Mouse (Mus musculus): ENCODE results near the gene Erich6. TPM values are rescaled to one million over a fixed set of nuclear protein-coding genes. Genes with fewer than 3 reads are reported as not detected.
A peak's percentile ranks its signal among the peaks of the same experiment; 100 is the strongest.
"Not testable (repeated sequence)": the region's sequence is repeated elsewhere in the genome, so short reads cannot be mapped to it uniquely, and the experiment has no call there.

Gene Erich6
- polyA plus RNA-seq, 1 experiment from 2014 or later: not detected

DNA sequence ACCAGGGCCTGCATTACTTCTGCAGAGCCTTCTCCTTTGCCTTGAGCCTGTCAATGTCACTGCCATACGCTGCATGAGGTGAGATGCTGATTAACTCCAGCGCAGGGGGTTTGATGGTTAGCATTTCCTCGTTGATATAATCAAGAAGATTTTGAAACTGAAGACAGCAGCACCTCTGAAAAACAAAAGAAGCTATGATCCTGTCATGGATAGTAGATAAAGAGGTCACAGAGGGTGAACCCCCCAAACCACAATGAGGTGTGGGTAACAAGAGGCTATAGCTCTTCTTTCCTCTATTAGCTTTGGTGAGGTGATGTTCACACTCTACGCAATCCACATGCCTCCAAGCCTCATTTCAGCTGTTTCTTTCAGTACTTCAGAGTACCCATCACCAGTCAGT is 12.0 kb downstream of the Erich6 start:
- Histone ChIP-seq H3K27me3 (replicated peaks) (no peaks in the 10 kb centered on the region), H3K36me3 (no peaks in the 10 kb centered on the region), H3K9me3 (replicated peaks) (no peaks in the 10 kb centered on the region), H3K4me1 (no peaks in the 10 kb centered on the region), H3K4me2 (no peak overlapping the region), H3K4me3 (replicated peaks) (no peak overlapping the region), H3K9ac (replicated peaks) (no peak overlapping the region), H3K27ac (replicated peaks) (no peak overlapping the region)
- no peak for ATAC-seq (ENCODE audit: low FRiP score)
- 92% methylated on average over 4 of the region's 4 CpGs for WGBS

DNA sequence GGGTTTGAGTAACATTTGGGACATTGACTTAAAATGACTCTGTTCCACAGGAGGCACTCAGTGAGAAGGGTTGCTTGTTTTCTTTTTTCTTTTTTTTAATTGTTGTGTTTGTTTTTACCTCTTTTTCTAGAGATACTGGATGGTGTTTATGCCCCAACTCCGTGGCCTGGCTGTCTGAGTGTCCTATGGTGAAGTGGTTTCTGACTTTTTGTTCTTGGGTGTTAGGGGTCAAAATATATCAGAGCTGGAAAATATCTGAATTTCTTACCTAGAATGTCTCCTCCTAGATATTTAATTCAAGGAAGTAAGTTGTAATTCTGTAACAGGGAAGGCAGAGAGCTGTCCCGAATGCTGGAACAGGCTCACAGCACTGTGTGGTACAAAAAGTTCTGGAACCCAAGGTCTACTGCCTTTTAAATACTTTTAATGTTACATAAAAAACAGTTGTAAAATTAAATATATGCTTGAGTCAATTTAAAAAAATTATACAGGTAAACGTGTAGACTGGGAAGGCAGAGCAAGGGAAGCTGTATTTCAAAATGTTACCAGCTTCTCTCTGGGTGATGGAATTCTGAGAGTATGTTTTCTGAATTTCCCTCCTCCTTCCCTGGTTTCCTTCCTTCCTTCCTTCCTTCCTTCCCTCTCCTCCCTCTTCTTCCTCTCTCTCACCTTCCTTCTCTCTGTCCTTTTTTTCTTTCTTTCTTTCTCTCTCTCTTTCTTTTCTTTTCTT is 14.2 kb downstream of the Erich6 start:
- Histone ChIP-seq H3K27ac (replicated peaks) (no peak overlapping the region), H3K36me3 (no peaks in the 10 kb centered on the region), H3K4me1 (no peaks in the 10 kb centered on the region), H3K4me3 (replicated peaks) (no peak overlapping the region), H3K9me3 (replicated peaks) (no peaks in the 10 kb centered on the region), H3K9ac (replicated peaks) (no peak overlapping the region), H3K27me3 (replicated peaks) (no peaks in the 10 kb centered on the region), H3K4me2 (no peak overlapping the region)
- no peak for ATAC-seq (ENCODE audit: low FRiP score)
- 72% methylated on average over 3 of the region's 3 CpGs for WGBS

DNA sequence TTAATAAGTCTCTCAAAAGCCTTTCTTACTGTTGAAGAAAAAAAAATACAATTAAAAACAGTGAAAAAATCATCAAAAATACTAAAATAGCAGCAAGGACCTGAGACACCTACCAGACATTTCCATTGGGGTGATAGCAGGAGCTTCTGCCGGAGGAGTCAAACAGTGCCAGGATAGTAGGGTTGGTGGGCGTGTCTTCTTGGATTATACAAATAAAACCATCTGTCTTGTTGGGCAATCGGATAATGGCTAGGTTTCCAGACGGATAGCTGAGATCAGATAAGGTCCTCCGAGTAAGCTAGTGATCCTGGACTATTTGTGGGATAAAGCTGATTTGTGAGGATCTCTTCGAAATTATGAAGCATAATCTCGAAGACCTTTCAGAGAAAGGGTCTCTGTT is 15.9 kb downstream of the Erich6 start:
- no peaks in the 10 kb centered on the region for H3K36me3 ChIP-seq
- no peaks in the 10 kb centered on the region for H3K9me3 ChIP-seq (replicated peaks)
- WGBS: 86% methylated on average over 7 of the region's 7 CpGs
- H3K9ac ChIP-seq (replicated peaks): no peak overlapping the region
- H3K4me3 ChIP-seq (replicated peaks): no peak overlapping the region
- H3K4me2 ChIP-seq: no peak overlapping the region
- H3K4me1 ChIP-seq: no peaks in the 10 kb centered on the region
- H3K27me3 ChIP-seq (replicated peaks): no peaks in the 10 kb centered on the region
- no peak for ATAC-seq (ENCODE audit: low FRiP score)
- no peak overlapping the region for H3K27ac ChIP-seq (replicated peaks)

DNA sequence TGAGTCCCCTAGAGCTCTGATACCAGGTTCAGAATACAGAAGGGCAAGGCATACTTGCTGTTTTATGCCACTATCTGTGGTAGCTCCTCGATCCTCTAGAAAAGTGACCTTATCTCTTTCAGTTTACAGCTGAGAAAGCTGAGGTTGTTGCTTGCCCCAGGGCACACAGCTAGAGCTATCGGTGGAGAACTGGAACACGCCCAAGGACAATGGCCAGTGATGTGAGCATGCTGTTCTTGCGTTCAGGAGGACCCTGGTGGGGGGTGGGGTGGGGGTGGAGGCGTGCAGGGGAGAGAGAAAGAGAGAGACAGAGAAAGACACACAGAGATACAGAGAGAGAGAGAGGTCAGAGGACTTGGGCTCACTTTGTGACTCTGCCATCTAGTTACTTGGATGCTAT is 27.0 kb downstream of the Erich6 start:
- H3K4me3 ChIP-seq (replicated peaks): no peak overlapping the region
- peaks cover 3% of the 10 kb centered on the region; the same call in 1 of the 2 replicates for H3K9me3 ChIP-seq (replicated peaks)
- no peaks in the 10 kb centered on the region for H3K27me3 ChIP-seq (replicated peaks)
- ATAC-seq (ENCODE audit: low FRiP score): no peak
- H3K27ac ChIP-seq (replicated peaks): no peak overlapping the region
- no peaks in the 10 kb centered on the region for H3K36me3 ChIP-seq
- WGBS: 78% methylated on average over 5 of the region's 5 CpGs
- H3K9ac ChIP-seq (replicated peaks): no peak overlapping the region
- no peaks in the 10 kb centered on the region for H3K4me1 ChIP-seq
- H3K4me2 ChIP-seq: no peak overlapping the region

DNA sequence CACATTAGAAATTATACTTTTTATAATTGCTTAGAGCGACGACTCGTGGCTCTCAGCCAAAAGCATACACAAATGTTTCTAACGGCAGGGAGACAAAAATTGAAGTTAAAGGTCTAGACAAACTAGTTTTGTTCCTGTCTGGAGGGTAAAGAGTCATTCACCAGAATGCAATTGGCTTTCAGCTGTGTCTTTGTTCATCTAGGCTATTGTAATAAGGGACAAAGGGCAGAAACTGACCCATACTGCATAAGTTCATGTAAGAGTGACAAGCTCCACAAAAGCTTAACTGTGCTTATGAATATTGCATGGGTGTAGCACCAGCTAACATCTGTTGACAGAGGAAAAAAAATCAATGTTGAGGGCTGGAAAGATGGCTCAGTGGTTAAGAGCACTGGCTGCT is 28.5 kb downstream of the Erich6 start:
- Histone ChIP-seq H3K27ac (replicated peaks) (no peak overlapping the region), H3K4me3 (replicated peaks) (no peak overlapping the region), H3K9me3 (replicated peaks) (peaks cover 3% of the 10 kb centered on the region; the same call in 1 of the 2 replicates), H3K27me3 (replicated peaks) (no peaks in the 10 kb centered on the region), H3K4me1 (no peaks in the 10 kb centered on the region), H3K36me3 (no peaks in the 10 kb centered on the region), H3K9ac (replicated peaks) (no peak overlapping the region), H3K4me2 (no peak overlapping the region)
- ATAC-seq (ENCODE audit: low FRiP score): no peak
- 31% methylated on average over 4 of the region's 4 CpGs for WGBS

DNA sequence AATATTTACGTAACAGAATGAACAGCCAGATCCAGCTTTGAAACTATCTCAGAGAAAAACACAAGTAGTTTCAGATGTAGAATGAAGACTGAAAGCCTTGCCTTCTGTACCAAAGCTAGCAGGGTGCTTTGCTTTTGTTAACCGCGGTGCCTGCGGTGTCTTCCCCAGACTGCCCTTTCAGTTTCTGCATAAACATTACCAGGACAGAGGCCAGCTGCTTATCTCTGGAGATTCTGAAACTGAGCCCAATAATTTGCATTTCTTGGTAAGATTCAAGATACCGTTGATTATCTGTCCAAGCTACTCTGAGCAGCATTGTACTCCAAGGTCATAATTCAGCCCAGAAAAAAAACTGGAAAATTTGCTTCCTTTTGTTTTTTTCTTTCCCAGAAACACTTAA is 43.4 kb downstream of the Erich6 start:
- Histone ChIP-seq H3K4me2 (no peak overlapping the region), H3K27me3 (replicated peaks) (no peaks in the 10 kb centered on the region), H3K36me3 (peaks cover 22% of the 10 kb centered on the region), H3K9ac (replicated peaks) (no peak overlapping the region), H3K9me3 (replicated peaks) (no peaks in the 10 kb centered on the region), H3K4me1 (no peaks in the 10 kb centered on the region), H3K4me3 (replicated peaks) (no peak overlapping the region), H3K27ac (replicated peaks) (no peak overlapping the region)
- 26% methylated on average over 5 of the region's 5 CpGs for WGBS
- ATAC-seq (ENCODE audit: low FRiP score): no peak

DNA sequence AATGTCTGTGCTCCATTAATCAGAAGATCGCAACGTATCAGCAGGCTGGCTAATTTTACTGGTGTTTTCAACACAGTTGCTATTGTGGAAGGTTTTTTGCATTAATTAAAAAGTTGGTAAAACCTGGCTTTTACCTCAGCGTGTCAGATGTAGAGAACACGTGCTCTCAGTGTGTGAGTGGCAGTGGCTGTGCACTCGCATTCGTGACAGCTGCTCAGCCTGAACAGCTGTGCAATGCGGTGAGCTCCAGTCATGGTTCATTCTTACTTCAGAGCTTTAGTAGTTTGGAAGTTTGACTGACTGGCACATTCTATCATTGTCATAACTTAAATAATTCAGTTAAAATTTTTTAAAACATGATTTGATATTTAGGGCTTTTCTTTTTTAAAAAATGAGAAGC is 44.3 kb downstream of the Erich6 start:
- H3K9ac ChIP-seq (replicated peaks); H3K27me3 ChIP-seq (replicated peaks); H3K4me1 ChIP-seq; H3K4me3 ChIP-seq (replicated peaks); H3K27ac ChIP-seq (replicated peaks); H3K4me2 ChIP-seq; H3K9me3 ChIP-seq (replicated peaks); ATAC-seq (ENCODE audit: low FRiP score): not testable (repeated sequence)
- peaks cover 25% of the 10 kb centered on the region for H3K36me3 ChIP-seq
- WGBS: 67% methylated on average over 7 of the region's 7 CpGs

DNA sequence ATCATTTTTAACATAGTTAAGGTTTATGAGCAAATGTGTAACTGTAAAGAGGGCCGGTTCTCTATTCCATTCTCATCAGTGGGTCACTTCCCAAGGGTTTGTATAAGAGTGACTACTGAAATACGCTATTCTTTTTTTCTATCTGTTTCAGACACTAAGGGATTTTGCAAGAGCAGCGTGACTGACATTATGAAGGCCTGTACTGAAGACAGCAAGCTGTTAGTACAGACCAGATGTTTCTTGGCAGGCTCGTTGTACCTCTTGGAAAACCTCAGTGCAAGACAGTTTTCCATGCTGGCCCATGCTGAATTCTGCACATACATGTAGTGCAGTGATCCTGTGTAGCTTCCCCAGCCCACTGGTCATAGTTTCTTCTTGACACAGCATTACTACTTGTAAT is 46.5 kb downstream of the Erich6 start:
- H3K4me1 ChIP-seq; H3K9ac ChIP-seq (replicated peaks); H3K4me3 ChIP-seq (replicated peaks); H3K27ac ChIP-seq (replicated peaks); H3K9me3 ChIP-seq (replicated peaks); H3K4me2 ChIP-seq; H3K27me3 ChIP-seq (replicated peaks); ATAC-seq (ENCODE audit: low FRiP score): not testable (repeated sequence)
- WGBS: 86% methylated on average over 4 of the region's 4 CpGs
- H3K36me3 ChIP-seq: peaks cover 40% of the 10 kb centered on the region

DNA sequence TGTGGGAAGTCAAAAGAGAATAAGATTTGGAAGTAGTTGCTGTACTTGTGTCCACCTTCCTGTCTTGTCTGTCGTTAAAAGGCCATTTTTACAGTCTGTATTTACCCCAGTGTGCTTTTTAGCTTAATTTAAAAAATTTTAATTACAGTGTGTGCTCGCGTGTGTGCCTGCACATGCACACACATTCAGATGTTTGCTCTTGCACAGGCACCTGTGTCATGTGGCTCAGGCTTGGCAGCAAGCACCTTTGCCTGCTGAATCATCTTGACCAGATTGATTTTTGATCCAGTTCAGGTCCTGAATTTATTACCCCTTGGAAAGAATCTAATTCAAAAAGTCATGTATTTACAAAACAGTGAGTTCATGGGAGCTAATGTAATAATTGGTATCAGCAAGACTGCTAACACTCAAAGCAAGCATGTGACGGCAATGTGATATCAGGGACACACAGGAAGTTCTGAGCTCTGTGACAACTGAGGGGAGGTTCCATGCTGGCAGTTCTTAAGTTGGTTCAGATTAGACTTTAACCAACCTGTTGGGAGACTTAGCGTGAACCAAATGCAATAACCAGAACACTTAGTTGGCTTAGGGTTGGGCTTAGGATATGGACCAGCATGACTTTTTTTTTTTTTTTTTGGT is 54.1 kb downstream of the Erich6 start:
- Histone ChIP-seq H3K27ac (replicated peaks) (no peak overlapping the region), H3K27me3 (replicated peaks) (no peaks in the 10 kb centered on the region), H3K4me1 (peaks cover 29% of the 10 kb centered on the region), H3K9me3 (replicated peaks) (no peaks in the 10 kb centered on the region), H3K9ac (replicated peaks) (no peak overlapping the region), H3K4me3 (replicated peaks) (no peak overlapping the region), H3K4me2 (no peak overlapping the region), H3K36me3 (peaks cover 19% of the 10 kb centered on the region)
- ATAC-seq (ENCODE audit: low FRiP score): no peak
- 76% methylated on average over 5 of the region's 5 CpGs for WGBS

DNA sequence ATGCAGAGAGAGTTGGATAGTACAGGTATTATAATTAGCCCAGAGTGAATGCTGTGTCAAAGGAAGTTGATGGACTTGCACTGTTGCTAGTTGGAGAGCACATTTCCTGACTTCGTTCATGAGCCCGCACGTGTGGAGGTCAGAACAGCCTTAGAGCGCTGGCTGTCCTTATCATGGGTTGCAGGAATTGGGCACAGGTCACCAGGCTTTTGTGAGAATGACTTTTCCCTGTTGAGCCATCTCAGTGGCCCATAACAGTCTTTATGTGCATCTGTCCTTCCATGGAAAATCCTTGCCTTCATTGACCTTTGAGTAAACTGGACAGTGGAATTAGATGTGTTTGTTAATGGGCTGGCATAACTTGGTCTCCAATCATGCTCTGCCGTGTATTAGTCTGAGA is 54.7 kb downstream of the Erich6 start:
- peaks cover 14% of the 10 kb centered on the region for H3K36me3 ChIP-seq
- H3K27me3 ChIP-seq (replicated peaks): no peaks in the 10 kb centered on the region
- H3K9ac ChIP-seq (replicated peaks): no peak overlapping the region
- H3K27ac ChIP-seq (replicated peaks): no peak overlapping the region
- no peak overlapping the region for H3K4me2 ChIP-seq
- no peak overlapping the region for H3K4me3 ChIP-seq (replicated peaks)
- H3K4me1 ChIP-seq: peaks cover 31% of the 10 kb centered on the region
- no peaks in the 10 kb centered on the region for H3K9me3 ChIP-seq (replicated peaks)
- WGBS: 90% methylated on average over 5 of the region's 5 CpGs
- ATAC-seq (ENCODE audit: low FRiP score): no peak

DNA sequence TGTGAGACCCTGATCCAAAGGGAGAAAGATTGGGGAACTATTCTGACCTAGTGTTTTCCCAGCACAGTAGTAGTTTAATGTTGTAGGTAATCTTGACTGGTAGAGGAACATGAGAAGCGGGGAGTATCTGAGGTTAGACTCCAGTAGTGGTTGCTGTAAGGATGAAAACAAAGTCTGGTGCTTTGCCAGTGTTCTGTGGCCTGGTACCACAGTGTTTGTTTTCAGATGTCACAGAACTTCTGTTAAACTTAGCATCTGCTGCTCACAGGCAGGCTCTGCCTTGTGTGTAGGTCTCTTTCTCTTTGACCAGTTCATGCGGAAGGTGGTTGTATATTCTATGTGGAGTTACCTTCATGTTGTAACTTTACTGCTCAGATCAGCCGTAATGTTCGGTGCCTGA is 55.5 kb downstream of the Erich6 start:
- peaks cover 8% of the 10 kb centered on the region for H3K36me3 ChIP-seq
- WGBS: 83% methylated on average over 4 of the region's 4 CpGs
- no peaks in the 10 kb centered on the region for H3K27me3 ChIP-seq (replicated peaks)
- H3K9ac ChIP-seq (replicated peaks): no peak overlapping the region
- H3K9me3 ChIP-seq (replicated peaks): no peaks in the 10 kb centered on the region
- no peak overlapping the region for H3K4me2 ChIP-seq
- H3K4me1 ChIP-seq: peaks cover 31% of the 10 kb centered on the region
- no peak for ATAC-seq (ENCODE audit: low FRiP score)
- H3K4me3 ChIP-seq (replicated peaks): no peak overlapping the region
- no peak overlapping the region for H3K27ac ChIP-seq (replicated peaks)

DNA sequence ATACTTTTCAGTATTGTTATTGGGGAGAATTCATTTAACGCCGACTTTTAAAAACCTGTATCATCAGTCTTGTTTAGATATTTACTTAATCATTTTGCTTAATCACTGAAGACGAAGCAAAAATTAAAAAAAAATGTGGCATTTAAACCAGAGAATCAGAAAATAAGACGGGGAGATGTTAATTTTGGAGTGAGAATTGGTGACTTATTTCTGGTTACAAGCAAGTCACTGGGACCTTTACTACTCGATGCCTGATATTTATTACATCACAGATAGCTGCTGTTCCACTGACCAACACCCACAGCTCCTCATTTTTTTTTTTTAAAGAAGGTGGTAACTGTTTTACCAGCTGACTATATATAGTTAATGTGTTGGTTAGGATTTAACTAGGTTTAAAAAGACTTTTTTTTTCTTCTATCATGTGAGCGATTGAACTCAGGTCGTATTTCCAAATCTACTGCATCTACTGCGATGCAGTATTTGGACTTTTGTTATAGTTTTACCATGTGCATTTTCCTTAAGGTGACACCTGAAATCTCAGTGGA is 59.4 kb downstream of the Erich6 start:
- Histone ChIP-seq H3K4me3 (replicated peaks) (peak overlapping the region; percentile 91), H3K27me3 (replicated peaks) (no peaks in the 10 kb centered on the region), H3K36me3 (peaks cover 3% of the 10 kb centered on the region; the same call in 1 of the 2 replicates), H3K4me1 (peaks cover 31% of the 10 kb centered on the region), H3K9me3 (replicated peaks) (no peaks in the 10 kb centered on the region), H3K27ac (replicated peaks) (peak overlapping the region; percentile 99; the same call in 1 of the 2 replicates), H3K4me2 (peak overlapping the region; percentile 58), H3K9ac (replicated peaks) (peak overlapping the region; percentile 100; the same call in 1 of the 2 replicates)
- ATAC-seq (ENCODE audit: low FRiP score): no peak
- 18% methylated on average over 8 of the region's 8 CpGs for WGBS
